Mouse (Mus musculus) embryo, embryonic 10 days (tissue): ENCODE measurements around the gene Pcgf1.

ENCODE experiments used
- DNase-seq: peaks from one replicate; pipeline ENCODE4 v3.0.0-alpha.2; 2015; ENCODE audit warnings: low spot score

The Pcgf1 gene

DNA sequence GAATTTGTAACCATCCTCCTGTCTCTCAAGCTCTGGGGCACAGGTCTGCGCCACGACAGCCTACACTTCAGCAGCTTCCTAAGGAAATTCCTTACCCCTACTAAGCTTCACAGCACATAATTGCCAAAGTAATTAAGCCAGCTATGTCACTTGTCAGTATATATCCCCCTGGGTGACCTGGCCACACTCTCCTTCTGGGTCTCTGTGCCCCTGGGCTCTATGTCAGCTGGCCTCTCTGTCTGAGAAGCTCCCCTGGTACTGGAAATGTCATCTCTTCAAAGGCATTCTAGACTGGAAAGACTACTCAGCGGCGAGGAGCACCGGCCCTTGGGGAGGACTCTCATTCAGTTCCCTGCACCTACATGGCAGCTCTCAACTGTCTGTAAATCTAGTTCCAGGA is 45.3 kb downstream of the Pcgf1 start:
- no peak for DNase-seq

DNA sequence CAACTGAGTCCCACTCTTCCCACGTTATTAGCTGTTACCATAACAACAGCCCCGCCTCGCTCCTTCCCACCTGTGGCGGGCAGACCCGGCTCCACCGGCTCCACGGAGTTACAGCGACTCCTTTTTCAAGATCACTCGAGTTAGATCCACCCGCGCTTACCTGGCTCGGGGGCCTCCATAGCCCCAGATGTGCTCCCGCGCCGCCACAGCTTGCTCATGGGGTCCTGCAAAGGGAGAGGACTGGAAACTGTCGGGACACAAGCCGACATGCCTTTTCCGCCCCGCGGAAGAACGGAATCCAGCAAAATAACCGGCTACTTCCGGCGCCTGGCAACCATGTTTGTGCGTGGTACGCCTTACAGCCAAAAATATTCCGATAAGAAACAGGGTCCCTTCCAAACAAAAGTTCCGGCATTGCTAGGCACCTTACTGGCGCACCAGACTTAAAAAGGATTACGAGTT is 47.2 kb downstream of the Pcgf1 start:
- DNase-seq, result peak; percentile 92

DNA sequence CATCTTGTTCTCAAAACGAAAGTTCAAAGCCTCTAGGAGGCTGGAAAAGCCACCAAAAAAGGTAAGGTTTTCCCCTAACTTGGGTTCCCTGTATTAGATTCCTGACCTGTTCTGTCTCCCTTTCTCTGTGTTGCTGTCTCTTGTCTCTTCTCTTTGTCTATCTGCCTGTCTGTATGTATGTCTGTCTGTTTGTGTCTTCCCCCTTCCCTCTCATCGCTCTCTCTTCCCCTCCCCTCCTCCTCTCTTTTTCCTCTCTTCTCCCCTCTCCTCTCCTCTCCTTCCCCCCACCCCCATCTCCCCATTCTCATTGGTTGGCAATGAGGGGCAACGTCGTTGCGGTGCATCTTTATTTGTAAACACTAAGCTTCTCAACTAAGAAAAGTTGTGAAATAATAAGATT is 47.7 kb downstream of the Pcgf1 start, which contains the start of gene Ino80b:
Gene Ino80b, minus strand, starts transcription at position 101 of the 400 bp plus-strand sequence.
- DNase-seq, result no peak

DNA sequence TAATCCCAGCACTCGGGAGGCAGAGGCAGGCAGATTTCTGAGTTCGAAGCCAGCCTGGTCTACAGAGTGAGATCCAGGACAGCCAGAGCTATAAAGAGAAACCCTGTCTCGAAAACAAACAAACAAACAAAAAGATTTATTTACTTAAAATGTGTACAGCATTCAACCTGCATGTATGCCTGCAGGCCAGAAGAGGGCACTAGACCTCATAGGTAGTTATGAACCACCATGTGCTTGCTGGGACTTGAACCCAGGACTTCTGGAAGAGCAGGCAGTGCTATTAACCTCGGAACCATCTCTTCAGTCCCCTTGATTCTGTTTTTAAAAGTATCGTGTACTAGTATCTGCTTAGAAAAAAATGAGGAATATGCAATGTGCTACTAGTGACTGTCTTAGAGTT is 49.8 kb downstream of the Pcgf1 start:
- DNase-seq, result no peak
